Mouse (Mus musculus) MEL (cell line): ENCODE results near the gene Dgat2l6. TPM values are rescaled to one million over a fixed set of nuclear protein-coding genes. Genes with fewer than 3 reads are reported as not detected.

Experiments
- DNase-seq: peaks from one replicate; pipeline ENCODE4 v3.0.0; 2011; ENCODE audit warnings: low read depth, low spot score
- H3K27ac ChIP-seq: 2 replicates; pipeline ENCODE4 v1.5.1; 2012; ENCODE audit warnings: low read depth, mild to moderate bottlenecking, control low read depth, low read length, moderate library complexity; ENCODE audit not compliant: control insufficient read depth
- H3K27me3 ChIP-seq, 2 experiments: fragments of 150-350 bp in 1 of 2; sonication (generic) in 1 of 2; 2 replicates each; pipeline ENCODE4 v1.6.1; 2012; ENCODE audit warnings: low read length in 2 of 2, mild to moderate bottlenecking in 2 of 2, improper control_type of control experiment in 1 of 2, moderate library complexity in 1 of 2; ENCODE audit not compliant: insufficient read depth in 2 of 2, control insufficient read depth in 1 of 2
- H3K36me3 ChIP-seq, 2 experiments: 2 replicates each; pipeline ENCODE4 v1.6.1; 2012 to 2014; ENCODE audit warnings: low read length in 2 of 2, improper control_type of control experiment in 1 of 2, inconsistent platforms in 1 of 2, mild to moderate bottlenecking in 1 of 2; ENCODE audit not compliant: insufficient read depth in 2 of 2, control insufficient read depth in 1 of 2
- H3K4me1 ChIP-seq, 2 experiments: fragments of 150-350 bp in 1 of 2; sonication (generic) in 1 of 2; 2 replicates each; pipeline ENCODE4 v1.6.1; 2012; ENCODE audit warnings: low read length in 2 of 2, improper control_type of control experiment in 1 of 2, mild to moderate bottlenecking in 1 of 2; ENCODE audit not compliant: insufficient read depth in 2 of 2, control insufficient read depth in 1 of 2
- H3K4me3 ChIP-seq, 2 experiments: fragments of 150-350 bp in 1 of 2; sonication (generic) in 1 of 2; 2 replicates each; pipeline ENCODE4 v1.5.1; 2012; ENCODE audit warnings: low read depth in 2 of 2, low read length in 2 of 2, mild to moderate bottlenecking in 2 of 2, moderate library complexity in 2 of 2, control low read depth in 1 of 2, improper control_type of control experiment in 1 of 2; ENCODE audit not compliant: control insufficient read depth in 1 of 2, insufficient read depth in 1 of 2
- H3K79me2 ChIP-seq: 2 replicates; pipeline ENCODE4 v1.6.1; 2012; ENCODE audit warnings: mild to moderate bottlenecking, low read length, moderate library complexity; ENCODE audit not compliant: control insufficient read depth, poor library complexity, insufficient read depth
- H3K9ac ChIP-seq: 2 replicates; pipeline ENCODE4 v1.6.1; 2012; ENCODE audit warnings: low read depth, mild to moderate bottlenecking, control low read depth, low read length, moderate library complexity; ENCODE audit not compliant: control insufficient read depth, poor library complexity, severe bottlenecking
- H3K9me3 ChIP-seq: fragments of 150-350 bp; sonication (generic); replicated peaks from 2 replicates; pipeline ENCODE4 v1.6.1; 2012; ENCODE audit warnings: mild to moderate bottlenecking, low read length, improper control_type of control experiment, moderate library complexity; ENCODE audit not compliant: insufficient read depth
- BHLHE40 ChIP-seq: IDR thresholded peaks from 2 replicates; pipeline ENCODE4 v1.6.1; 2012; ENCODE audit warnings: low read depth, mild to moderate bottlenecking, inconsistent platforms, low read length, improper control_type of control experiment, borderline replicate concordance
- CHD2 ChIP-seq: IDR thresholded peaks from 2 replicates; pipeline ENCODE4 v1.6.1; 2011; ENCODE audit warnings: low read length, improper control_type of control experiment
- E2F4 ChIP-seq: IDR thresholded peaks from 2 replicates; pipeline ENCODE4 v1.6.1; 2011; ENCODE audit warnings: low read depth, low read length, improper control_type of control experiment, borderline replicate concordance
- JUND ChIP-seq: IDR thresholded peaks from 2 replicates; pipeline ENCODE4 v1.6.1; 2011; ENCODE audit warnings: low read depth, mild to moderate bottlenecking, improper control_type of control experiment, low read length
- KAT2A ChIP-seq: conservative IDR thresholded peaks from 2 replicates; pipeline ENCODE4 v1.6.1; 2012; ENCODE audit warnings: low read depth, low read length, improper control_type of control experiment, inconsistent platforms
- MAFK ChIP-seq: IDR thresholded peaks from 2 replicates; pipeline ENCODE4 v1.6.1; 2011; ENCODE audit warnings: low read depth, mild to moderate bottlenecking, low read length, improper control_type of control experiment, borderline replicate concordance
- MXI1 ChIP-seq: IDR thresholded peaks from 2 replicates; pipeline ENCODE4 v1.6.1; 2011; ENCODE audit warnings: mild to moderate bottlenecking, low read depth, low read length, improper control_type of control experiment
- NELFE ChIP-seq: IDR thresholded peaks from 2 replicates; pipeline ENCODE4 v1.6.1; 2011; ENCODE audit warnings: low read depth, low read length, improper control_type of control experiment
- NRF1 ChIP-seq: IDR thresholded peaks from 2 replicates; pipeline ENCODE4 v1.6.1; 2014; ENCODE audit warnings: low read depth, mild to moderate bottlenecking, inconsistent platforms, low read length, improper control_type of control experiment, moderate library complexity; ENCODE audit not compliant: poor library complexity, insufficient read depth, severe bottlenecking
- POLR2AphosphoS2 ChIP-seq: IDR thresholded peaks from 2 replicates; pipeline ENCODE4 v1.6.1; 2011; ENCODE audit warnings: low read length, improper control_type of control experiment
- SIN3A ChIP-seq: IDR thresholded peaks from 2 replicates; pipeline ENCODE4 v1.6.1; 2012; ENCODE audit warnings: low read length, improper control_type of control experiment, inconsistent platforms
- TAL1 ChIP-seq: IDR thresholded peaks from 2 replicates; pipeline ENCODE4 v1.6.1; 2012; ENCODE audit warnings: mild to moderate bottlenecking, inconsistent platforms, low read length, moderate library complexity, mixed read lengths
- UBTF ChIP-seq: IDR thresholded peaks from 2 replicates; pipeline ENCODE4 v1.6.1; 2012; ENCODE audit warnings: low read depth, mild to moderate bottlenecking, inconsistent platforms, low read length, improper control_type of control experiment, moderate library complexity, borderline replicate concordance; ENCODE audit not compliant: insufficient read depth
- USF2 ChIP-seq, 2 experiments: IDR thresholded peaks; 2 replicates each; pipeline ENCODE4 v1.6.1; 2011 to 2012; ENCODE audit warnings: improper control_type of control experiment in 2 of 2, low read length in 2 of 2, borderline replicate concordance in 1 of 2, inconsistent platforms in 1 of 2, low read depth in 1 of 2, mild to moderate bottlenecking in 1 of 2; ENCODE audit not compliant: insufficient read depth in 1 of 2
- ZC3H11A ChIP-seq: IDR thresholded peaks from 2 replicates; pipeline ENCODE4 v1.6.1; 2012; ENCODE audit warnings: low read depth, mild to moderate bottlenecking, inconsistent platforms, low read length, improper control_type of control experiment
- ZKSCAN1 ChIP-seq: IDR thresholded peaks from 2 replicates; pipeline ENCODE4 v1.6.1; 2012; ENCODE audit warnings: low read depth, mild to moderate bottlenecking, inconsistent platforms, low read length, improper control_type of control experiment, moderate library complexity
- polyA plus RNA-seq, 2 experiments: library from polyadenylated mRNA; stranded (reverse) in 1 of 2; unstranded in 1 of 2; fragments of >175 nt in 1 of 2; fragments of >200 nt in 1 of 2; gene quantifications; 2 replicates each; pipeline versions ENCODE4 v1.2.1 to v1.2.4; 2012; ENCODE audit warnings: low replicate concordance in 2 of 2, low read depth in 1 of 2; ENCODE audit not compliant: insufficient read length in 2 of 2, insufficient read depth in 1 of 2, missing spikeins in 1 of 2
- total RNA-seq: library from RNA; depleted of rRNA; stranded (reverse); fragments of 300-350 nt; gene quantifications from 2 replicates; pipeline ENCODE4 v1.2.3, GENCODE M21; 2012

Gene Dgat2l6
- total and polyA plus RNA-seq, 3 experiments, result not detected

DNA sequence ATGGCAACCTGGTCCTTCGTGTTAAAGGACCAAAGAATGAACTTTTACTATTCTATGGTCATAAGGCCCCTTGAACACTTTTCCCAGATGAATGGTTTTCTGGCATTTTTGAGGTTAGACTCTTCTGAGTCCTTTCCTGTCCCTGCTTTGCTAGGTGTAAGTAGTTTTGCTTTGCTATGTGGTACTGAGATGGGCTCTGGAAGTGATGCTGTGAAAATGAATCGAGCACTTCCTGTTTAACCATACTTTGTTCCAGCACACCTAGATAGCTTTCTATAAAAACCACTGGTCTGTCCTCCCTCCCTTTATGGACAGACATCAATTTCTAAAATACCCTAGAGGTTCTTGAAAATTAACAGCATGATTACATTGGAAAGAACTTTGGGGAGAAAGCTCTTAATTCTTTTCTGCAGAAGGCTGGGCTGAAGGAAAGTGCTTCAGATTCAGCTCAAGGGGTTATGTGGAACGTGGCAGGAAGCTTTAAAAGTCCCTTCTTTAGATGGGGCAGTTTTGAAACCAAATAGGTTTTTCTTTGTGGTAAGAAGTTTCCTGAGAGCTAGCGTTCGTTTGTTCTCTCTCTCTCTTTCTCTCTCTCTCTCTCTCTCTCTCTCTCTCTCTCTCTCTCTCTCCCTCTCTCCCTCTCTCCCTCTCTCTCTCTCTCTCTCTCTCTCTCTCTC is 20.3 kb upstream of the Dgat2l6 start:
- Histone ChIP-seq H3K9ac (no peak overlapping the region), H3K36me3 (no peaks in the 10 kb centered on the region), H3K27me3 (no peaks in the 10 kb centered on the region), H3K79me2 (no peaks in the 10 kb centered on the region), H3K27ac (no peak overlapping the region), H3K4me1 (no peaks in the 10 kb centered on the region), H3K4me3 (no peak overlapping the region), H3K9me3 (no peaks in the 10 kb centered on the region)
- no peak for DNase-seq
- TF ChIP-seq NRF1 (no peak), MXI1 (no peak)

DNA sequence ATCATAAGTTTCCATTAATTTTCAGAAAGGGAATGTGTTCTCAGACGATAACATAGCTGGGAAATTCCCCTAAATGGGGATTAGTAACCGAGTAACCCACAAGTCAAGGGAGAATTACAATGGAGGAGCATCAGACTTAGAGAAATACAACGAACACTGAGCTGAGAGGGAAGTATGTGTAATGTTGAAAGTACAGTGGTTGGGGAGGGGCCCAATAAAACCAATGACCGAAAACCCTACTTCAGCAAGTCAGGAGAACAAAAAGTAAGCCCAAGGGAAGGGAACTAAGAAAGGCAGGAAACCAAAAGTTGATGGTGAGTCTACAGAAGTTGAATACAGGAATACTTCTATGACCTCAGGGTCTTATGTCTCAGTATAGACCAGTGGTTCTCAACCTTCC is 16.5 kb upstream of the Dgat2l6 start:
- TF ChIP-seq MXI1, result no peak
- no peak for TF ChIP-seq SIN3A
- TF ChIP-seq TAL1, result no peak
- TF ChIP-seq NELFE, result no peak
- TF ChIP-seq ZC3H11A, result no peak
- TF ChIP-seq CHD2, result no peak
- no peak for TF ChIP-seq E2F4
- no peak for TF ChIP-seq MAFK
- no peak for TF ChIP-seq UBTF
- no peak for TF ChIP-seq POLR2AphosphoS2
- TF ChIP-seq USF2 (IDR thresholded peaks at IDR 0.05; ENCODE audit: borderline replicate concordance in 1 of 2, insufficient read depth in 1 of 2, low read depth in 1 of 2, low read length in 2 of 2), result no peak
- TF ChIP-seq KAT2A, result no peak
- TF ChIP-seq JUND, result no peak
- TF ChIP-seq ZKSCAN1, result no peak
- TF ChIP-seq BHLHE40, result no peak
- no peaks in the 10 kb centered on the region for H3K79me2 ChIP-seq
- no peak overlapping the region for H3K9ac ChIP-seq
- H3K4me3 ChIP-seq, result no peak overlapping the region
- no peaks in the 10 kb centered on the region for H3K36me3 ChIP-seq
- H3K27ac ChIP-seq, result no peak overlapping the region
- H3K4me1 ChIP-seq, result no peaks in the 10 kb centered on the region
- no peaks in the 10 kb centered on the region for H3K9me3 ChIP-seq
- DNase-seq, result no peak
- H3K27me3 ChIP-seq, result no peaks in the 10 kb centered on the region
